Mouse (Mus musculus) monocyte, adult 5-6 weeks (primary cell): ENCODE measurements at regions not wholly inside any gene's neighbourhood (a gene's known extent, or its start where the extent isn't known, plus 50 kb on each side); places are given as distances from the start of the nearest gene placed in this dataset.

Experiments
- ATAC-seq: fragments of 153-309, 156-312 bp; replicated peaks from 2 replicates; pipeline ENCODE4 v1.8.0; 2017; ENCODE audit warnings: mild to moderate bottlenecking; ENCODE audit not compliant: low TSS enrichment, insufficient number of reproducible peaks, severe bottlenecking, poor library complexity, low FRiP score

DNA sequence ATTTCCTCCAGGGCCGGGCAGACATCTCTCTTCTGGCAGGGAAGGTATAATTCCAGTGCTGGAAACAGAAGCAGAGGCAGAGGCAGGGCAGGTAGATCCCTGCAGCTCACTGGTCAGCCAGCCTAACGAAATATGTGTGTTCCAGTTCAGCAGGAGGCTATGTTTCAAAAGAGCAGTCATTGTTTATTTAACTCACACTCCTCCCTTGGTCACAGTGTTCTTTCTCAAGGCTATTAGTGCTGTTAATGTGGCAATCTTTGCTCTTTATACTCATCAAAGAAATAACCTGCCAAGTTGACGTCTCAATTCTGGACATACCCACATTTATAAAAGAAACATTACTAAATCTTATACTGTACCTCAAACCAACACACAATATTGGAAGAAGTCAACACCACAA lies 253.3 kb upstream of the Adgrl3 start:
- ATAC-seq: no peak

DNA sequence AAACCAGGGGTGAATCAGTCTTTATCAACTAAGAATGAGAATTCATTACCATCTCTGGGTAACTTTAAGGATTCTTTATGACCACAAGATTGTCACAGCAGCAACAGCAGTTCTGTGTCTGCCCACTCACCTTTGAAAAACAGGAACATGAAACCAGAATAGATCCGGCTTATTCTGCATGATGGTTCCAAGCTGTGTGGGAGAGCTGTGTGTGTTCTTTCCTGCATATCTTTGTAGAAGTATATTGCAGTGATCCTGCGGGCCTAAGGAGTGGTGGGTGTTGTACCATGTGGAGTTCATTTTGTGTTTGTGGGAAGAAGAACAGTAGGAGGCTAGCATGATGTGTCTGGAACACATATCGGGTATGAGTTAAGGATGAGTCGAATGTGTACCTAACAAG lies 236.0 kb upstream of the Adgrl3 start:
- no peak for ATAC-seq

DNA sequence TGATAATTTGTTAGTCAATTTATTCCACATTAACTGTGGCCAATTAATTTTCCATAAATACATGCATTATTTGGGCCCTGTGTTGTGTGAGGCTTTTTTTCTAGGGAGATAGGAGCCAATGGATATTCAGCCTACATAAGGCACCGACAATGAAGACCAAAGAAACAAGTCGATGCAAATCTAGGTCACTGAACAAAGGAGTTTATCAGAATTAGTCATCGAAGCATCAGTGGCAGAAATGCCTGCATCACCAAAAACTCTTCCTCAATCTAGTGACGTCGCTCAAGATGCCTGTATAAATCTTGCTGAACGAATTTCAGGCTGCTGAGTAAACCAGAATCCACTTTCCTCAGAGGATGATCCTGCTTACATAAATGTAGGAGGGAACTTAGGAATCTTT lies 235.2 kb upstream of the Adgrl3 start:
- ATAC-seq: no peak

DNA sequence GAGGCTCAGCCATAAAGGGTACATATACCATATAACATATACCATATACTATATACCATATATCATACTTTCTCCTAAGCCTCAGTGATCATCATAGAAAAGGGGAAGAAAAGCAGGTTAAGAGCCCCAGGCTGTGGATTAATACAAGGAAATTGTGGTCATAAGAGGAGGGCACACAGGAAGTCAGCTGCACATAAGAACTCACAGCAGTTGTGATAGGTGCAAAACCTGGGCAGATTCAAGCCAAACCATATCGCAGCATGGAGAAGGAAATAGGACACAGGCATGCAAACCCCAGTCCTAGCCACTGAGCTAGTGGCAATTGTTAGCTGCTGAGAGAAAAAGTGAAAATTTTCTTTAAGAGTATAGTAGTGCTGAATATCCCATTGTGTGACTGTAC lies 228.3 kb upstream of the Adgrl3 start:
- ATAC-seq: no peak

DNA sequence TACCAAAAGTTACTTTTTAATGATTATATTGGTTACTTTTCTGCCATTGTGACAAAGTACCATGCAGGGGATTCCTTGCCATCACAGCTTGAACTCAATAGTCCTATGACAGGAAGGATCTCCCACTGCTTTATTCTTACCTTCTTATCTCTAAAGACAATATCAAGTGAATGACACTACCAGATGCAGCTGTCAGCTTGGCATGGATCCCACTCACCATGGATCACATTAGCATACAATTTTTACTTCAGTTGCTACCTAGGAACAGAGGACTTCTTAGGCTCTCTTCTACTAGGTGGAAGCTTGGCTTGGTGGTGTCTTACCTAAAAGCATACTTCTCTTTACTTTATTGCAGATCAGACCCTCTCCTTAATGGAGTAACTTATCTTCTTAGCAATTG lies 220.2 kb upstream of the Adgrl3 start:
- no peak for ATAC-seq

DNA sequence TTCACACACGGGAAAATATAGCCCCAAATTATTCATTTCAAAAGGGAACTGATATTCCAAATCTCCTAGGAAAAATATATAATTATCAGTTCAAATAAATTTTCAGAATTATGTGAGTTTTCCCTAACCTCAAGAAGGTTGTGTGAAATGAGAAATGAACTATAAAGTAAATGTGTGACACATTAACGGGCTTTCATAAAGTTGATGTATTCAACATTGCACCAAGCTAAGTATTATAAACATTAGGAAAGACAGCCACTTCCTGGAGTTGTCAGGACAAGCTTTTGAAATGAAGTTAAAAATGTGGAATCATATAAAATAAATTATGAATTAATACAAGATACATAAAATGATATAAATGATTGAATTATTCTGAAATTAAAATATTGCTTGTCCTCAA lies 207.0 kb upstream of the Adgrl3 start:
- no peak for ATAC-seq

DNA sequence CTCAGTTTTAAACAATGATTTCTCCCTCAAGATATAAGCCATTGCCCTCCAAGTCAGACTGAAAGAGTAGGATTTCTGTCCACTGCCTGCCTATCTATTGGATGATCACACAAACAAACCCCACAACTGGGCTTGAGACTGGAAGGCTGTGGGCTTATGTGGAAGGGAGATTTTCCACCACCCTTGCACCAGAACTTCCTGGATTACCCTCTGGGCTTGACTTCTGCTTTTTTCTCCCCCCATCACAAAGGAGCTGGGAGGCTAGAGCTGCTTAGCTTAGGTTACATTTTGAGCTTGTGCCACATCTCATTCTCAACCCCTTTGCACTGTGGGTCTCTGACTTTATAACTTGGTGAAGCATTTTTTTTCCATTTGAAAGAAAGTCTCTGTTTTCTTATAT lies 200.7 kb upstream of the Adgrl3 start:
- ATAC-seq: no peak

DNA sequence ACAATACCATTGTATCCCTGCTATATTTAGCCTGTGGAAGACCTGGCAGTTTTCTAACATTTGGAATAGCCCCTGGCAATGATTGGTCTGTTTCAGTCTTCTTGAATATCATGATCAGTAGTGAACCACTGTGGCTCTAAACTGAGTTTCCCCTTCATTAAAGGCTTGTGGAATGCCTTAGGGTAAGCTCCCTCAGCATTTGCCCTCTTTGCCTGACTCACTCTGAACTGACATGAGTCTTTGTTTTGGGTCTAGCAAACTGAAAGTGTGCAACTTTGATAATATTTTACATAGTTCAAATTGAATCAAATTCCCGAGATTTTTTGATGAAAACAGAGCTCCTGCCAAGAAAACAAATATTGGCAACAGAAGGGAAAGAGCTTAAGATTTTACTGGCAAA lies 177.4 kb upstream of the Adgrl3 start:
- ATAC-seq: no peak

DNA sequence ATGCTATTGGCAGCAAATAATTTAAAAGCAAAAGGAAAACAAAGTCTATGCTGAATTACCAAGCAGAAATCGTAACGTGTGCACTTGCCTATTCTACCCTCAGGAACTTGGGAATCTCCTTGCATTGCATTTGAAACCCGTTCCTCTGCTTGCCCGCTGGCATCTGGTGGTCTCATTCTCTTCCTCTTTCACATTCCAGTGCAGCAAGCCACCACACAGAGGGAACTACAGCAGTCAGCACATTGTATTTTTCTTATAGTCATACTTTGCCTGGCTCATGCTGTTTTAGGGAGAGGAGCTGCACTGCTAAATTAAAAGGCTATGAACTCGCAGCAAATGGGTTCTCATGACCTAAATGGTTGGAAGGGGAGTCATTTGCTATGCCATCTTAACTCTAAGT lies 164.9 kb upstream of the Adgrl3 start:
- ATAC-seq: no peak

DNA sequence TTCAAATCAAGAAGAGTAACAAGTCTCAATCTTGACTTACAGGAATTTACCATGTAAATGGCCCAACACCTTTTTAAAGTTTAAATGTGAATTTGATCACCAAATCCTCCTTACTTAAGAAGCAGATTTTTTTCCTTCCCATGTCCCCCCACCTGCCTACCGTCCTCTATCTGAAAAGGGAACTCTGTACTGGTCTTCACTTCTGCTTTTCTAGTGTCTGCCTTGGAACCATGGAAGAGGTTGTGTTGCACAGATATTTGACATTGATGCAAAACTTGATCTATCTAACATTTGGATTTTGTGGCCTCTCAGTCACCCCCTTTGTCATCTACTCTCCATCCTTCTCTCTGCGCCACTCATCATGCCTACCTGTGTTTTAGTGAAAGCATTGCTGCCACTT lies 143.3 kb upstream of the Adgrl3 start:
- ATAC-seq: no peak

DNA sequence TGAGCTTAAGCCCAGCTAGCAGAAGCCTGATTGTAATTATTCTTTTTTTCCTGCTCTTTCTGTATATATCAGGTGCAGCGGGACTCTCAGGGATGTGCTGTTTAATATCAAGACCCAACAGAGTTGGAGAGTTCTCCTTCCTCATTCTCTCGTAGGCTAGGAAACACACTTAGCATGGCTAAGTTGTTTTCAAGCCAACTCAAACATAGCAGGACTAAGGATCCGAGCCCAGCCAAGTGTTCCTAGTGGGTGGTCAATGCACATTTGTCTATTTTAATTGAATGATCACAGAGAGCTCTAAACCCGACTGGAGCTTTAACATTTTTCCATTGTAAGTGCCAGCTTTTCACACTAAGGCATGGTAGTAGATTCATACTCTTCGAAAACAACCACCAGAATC lies 121.7 kb upstream of the Adgrl3 start:
- ATAC-seq: no peak

DNA sequence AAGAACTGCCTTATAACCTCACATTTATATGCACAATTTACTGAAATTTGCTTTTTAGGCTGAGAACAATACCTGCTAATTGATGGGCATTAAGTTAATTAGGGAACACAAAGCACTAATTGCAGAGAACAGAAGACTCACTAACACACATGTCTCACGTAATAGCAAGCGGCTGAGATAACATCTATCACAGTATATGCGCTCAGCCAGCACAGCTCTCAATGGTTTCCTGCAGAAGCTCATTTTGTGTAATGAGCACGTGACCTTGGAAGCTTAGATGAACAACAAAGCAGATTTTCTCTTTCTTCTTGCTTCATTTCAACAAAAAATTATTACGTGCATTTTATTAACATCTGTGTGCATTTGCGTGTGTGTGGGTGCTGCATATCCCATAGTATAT lies 111.2 kb upstream of the Adgrl3 start:
- no peak for ATAC-seq

DNA sequence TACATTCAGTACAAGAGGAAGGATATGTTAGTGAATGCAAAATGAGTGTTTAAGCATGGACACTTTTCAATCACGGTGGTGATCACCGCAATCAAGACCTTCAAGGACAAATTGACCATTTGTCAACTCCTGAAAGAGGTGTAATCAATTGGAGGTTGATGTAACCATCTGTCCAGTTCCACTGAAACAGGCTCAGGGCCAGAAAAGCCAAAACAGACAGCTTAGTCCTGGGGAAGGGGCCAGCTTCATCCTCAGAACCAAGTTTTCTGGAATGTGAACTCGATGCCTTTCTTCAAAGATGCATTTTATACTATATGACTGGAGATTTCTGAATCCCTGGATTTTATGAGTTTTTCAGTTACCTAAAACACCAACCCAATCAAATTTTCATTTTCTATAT lies 81.1 kb upstream of the Adgrl3 start:
- no peak for ATAC-seq

DNA sequence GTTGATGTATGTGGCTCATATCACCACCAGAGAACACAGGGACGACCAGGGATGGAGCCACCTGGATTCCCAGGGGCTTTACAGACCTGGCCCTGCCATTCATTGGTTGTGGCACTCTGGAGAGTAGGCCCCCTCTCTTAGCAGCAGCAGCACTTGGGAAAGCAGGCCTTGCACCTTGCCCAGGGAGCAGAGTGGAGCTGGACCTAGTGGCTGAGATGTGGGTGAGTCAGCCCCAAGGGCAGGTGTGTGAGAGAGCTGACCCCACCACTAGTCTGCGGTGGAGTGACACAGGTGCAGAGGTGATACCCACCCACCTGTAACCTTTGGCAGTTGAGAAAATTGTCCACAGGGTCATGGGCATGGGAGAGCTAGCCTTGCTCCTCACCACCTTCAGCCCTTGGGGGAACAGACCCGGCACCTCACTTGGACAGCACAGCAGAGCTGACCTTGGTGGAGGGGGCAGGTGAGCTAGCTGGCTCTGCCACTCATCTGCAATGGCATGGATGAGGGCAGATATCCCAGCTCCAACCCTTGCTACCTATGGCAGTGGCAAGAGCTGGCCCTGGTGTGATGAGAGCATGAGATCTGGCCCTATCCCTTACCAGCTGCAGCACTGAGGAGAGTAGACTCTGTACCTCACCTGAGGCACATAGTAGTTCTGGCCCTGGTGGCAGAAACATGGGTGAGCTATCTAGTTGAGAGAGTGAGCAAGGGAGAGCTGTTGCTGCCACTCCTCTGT lies 67.9 kb upstream of the Adgrl3 start:
- ATAC-seq: 0 out of 2 replicates have a peak, but pooled peaks have one; percentile 27

DNA sequence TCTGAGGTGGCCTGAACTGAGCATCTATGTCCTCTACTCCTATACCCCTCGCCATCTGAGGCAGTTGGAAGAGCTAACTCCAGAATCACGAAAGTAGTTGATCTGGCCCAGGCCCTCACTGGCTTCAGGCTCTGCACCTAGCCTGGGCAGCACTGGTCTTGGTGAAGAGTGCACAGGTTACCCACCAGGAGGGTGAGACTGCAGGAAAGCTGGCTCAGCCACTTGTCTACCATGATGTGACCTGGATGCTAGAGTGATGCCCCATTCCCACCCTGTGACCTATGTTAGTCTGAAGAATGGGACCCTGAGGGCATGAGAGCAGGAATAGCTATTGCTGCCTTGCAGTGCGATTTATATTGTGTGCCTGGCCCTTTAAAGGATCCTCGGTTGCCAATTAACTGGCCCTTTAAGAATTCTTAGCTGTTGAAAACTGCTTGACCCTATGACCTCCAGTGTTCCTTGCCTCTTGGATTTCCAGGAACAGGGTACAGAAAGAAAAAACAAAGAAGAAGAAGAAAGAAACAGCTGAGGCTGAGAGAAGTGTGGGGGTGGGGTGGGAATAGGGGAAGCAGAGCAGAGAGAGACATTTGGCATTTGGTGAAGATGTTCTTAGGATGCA lies 67.2 kb upstream of the Adgrl3 start:
- 0 out of 2 replicates have a peak, but pooled peaks have one; percentile 31 for ATAC-seq
